Mouse (Mus musculus) ES-E14 (cell line): ENCODE measurements around the gene Ccn5. TPM values are rescaled to one million over a fixed set of nuclear protein-coding genes. Genes with fewer than 3 reads are reported as not detected.

Experiments used
- DNase-seq: peaks from one replicate; pipeline ENCODE4 v3.0.0-alpha.2; 2013; ENCODE audit warnings: low read depth, low spot score
- H3K27ac ChIP-seq: 2 replicates; pipeline ENCODE4 v1.5.1; 2012; ENCODE audit warnings: low read depth, mild to moderate bottlenecking, low read length, moderate library complexity, mixed read lengths; ENCODE audit not compliant: poor library complexity, insufficient read depth, severe bottlenecking
- H3K36me3 ChIP-seq: 2 replicates; pipeline ENCODE4 v1.6.1; 2012; ENCODE audit warnings: mild to moderate bottlenecking, low read length, moderate library complexity, mixed read lengths; ENCODE audit not compliant: control insufficient read depth, poor library complexity, insufficient read depth, severe bottlenecking
- H3K4me1 ChIP-seq, 2 experiments: fragments of 150-350 bp in 1 of 2; sonication (generic) in 1 of 2; 2 replicates each; pipeline ENCODE4 v1.6.1; 2012; ENCODE audit warnings: low read length in 2 of 2, mild to moderate bottlenecking in 1 of 2, mixed read lengths in 1 of 2; ENCODE audit not compliant: control insufficient read depth in 2 of 2, insufficient read depth in 2 of 2, poor library complexity in 1 of 2
- H3K4me3 ChIP-seq, 2 experiments: fragments of 150-350 bp in 1 of 2; sonication (generic) in 1 of 2; 2 replicates each; pipeline ENCODE4 v1.5.1; 2012; ENCODE audit warnings: low read length in 2 of 2, low read depth in 1 of 2, mild to moderate bottlenecking in 1 of 2, mixed read lengths in 1 of 2; ENCODE audit not compliant: insufficient read depth in 1 of 2, poor library complexity in 1 of 2, severe bottlenecking in 1 of 2
- H3K9ac ChIP-seq: 2 replicates; pipeline ENCODE4 v1.6.1; 2012; ENCODE audit warnings: low read depth, mild to moderate bottlenecking, low read length, mixed read lengths; ENCODE audit not compliant: poor library complexity, insufficient read depth, severe bottlenecking
- H3K9me3 ChIP-seq: fragments of 150-350 bp; sonication (generic); 2 replicates; pipeline ENCODE4 v1.6.1; 2012; ENCODE audit warnings: low read depth, mild to moderate bottlenecking, low read length; ENCODE audit not compliant: control insufficient read depth, insufficient read depth
- CHD2 ChIP-seq: IDR thresholded peaks from 2 replicates; pipeline ENCODE4 v1.6.1; 2014; ENCODE audit warnings: mild to moderate bottlenecking, low read depth, low read length, inconsistent platforms
- HCFC1 ChIP-seq: IDR thresholded peaks from 2 replicates; pipeline ENCODE4 v1.6.1; 2012; ENCODE audit warnings: low read length, inconsistent platforms, borderline replicate concordance; ENCODE audit not compliant: insufficient read depth
- MAFK ChIP-seq: IDR thresholded peaks from 2 replicates; pipeline ENCODE4 v1.6.1; 2014; ENCODE audit warnings: mild to moderate bottlenecking, low read depth, low read length, inconsistent platforms; ENCODE audit not compliant: insufficient read depth
- ZC3H11A ChIP-seq: IDR thresholded peaks from 2 replicates; pipeline ENCODE4 v1.6.1; 2012; ENCODE audit warnings: low read depth, mild to moderate bottlenecking, inconsistent platforms, low read length, borderline replicate concordance
- ZNF384 ChIP-seq: IDR thresholded peaks from 2 replicates; pipeline ENCODE4 v1.6.1; 2012; ENCODE audit warnings: low read depth, low read length, inconsistent platforms
- in situ Hi-C, 2 experiments: fragments of 600-800 bp; cut with MboI; formaldehyde crosslinking; loops; one replicate each; pipeline ENCODE4 v1.15.1; 2025; ENCODE audit warnings: low sequenced_read_pairs in 2 of 2, inconsistent platforms in 1 of 2; ENCODE audit not compliant: unreplicated experiment in 2 of 2
- total RNA-seq: library from RNA; depleted of rRNA; stranded (reverse); fragments of 300-350 nt; gene quantifications from 2 replicates; pipeline ENCODE4 v1.2.3, GENCODE M21; 2012

The Ccn5 gene
- total RNA-seq, 1 experiment, result 0.27 TPM

- Histone ChIP-seq H3K9me3 (no peaks in the 10 kb centered on the region), H3K9ac (no peak overlapping the region), H3K36me3 (no peaks in the 10 kb centered on the region), H3K4me3 (no peak overlapping the region), H3K4me1 (peaks cover 0 to 9% of the 10 kb centered on the region in 2 experiments; a peak in 2 of 4 replicates), H3K27ac (no peak overlapping the region)
- TF ChIP-seq MAFK, result no peak
- TF ChIP-seq HCFC1, result no peak
- TF ChIP-seq ZNF384, result no peak
- no peak for TF ChIP-seq CHD2
- TF ChIP-seq ZC3H11A, result no peak
- in situ Hi-C loops, result no loop called here
- no peak for DNase-seq
Observed at GRCm38 (mm10) chr2:163826494-163826893, 5.8 kb downstream of the Ccn5 start.

GRCm38 (mm10) chr2:163831163-163831562 is 10.5 kb downstream of the Ccn5 start:
- TF ChIP-seq ZC3H11A (no peak), ZNF384 (no peak), CHD2 (no peak), MAFK (no peak), HCFC1 (no peak)
- in situ Hi-C loops, result no loop called here

GRCm38 (mm10) chr2:163838043-163838442 is 17.4 kb downstream of the Ccn5 start:
- DNase-seq, result peak; percentile 50
- H3K4me3 ChIP-seq, result no peak overlapping the region
- H3K9ac ChIP-seq, result no peak overlapping the region
- H3K36me3 ChIP-seq, result no peaks in the 10 kb centered on the region
- H3K9me3 ChIP-seq, result no peaks in the 10 kb centered on the region
- peak; percentile 89 for TF ChIP-seq ZC3H11A
- TF ChIP-seq ZNF384, result no peak
- TF ChIP-seq CHD2, result no peak
- TF ChIP-seq MAFK, result no peak
- TF ChIP-seq HCFC1, result 0 out of 2 replicates have a peak, but pooled peaks have one; percentile 28
- no peak overlapping the region for H3K27ac ChIP-seq
- H3K4me1 ChIP-seq, result no peaks in the 10 kb centered on the region
- in situ Hi-C loops, result no loop called here

More at GRCm38 (mm10) chr2:163831163-163831562, 10.5 kb downstream of the Ccn5 start:
- H3K9ac ChIP-seq, result no peak overlapping the region
- no peaks in the 10 kb centered on the region for H3K36me3 ChIP-seq
- no peak overlapping the region for H3K4me3 ChIP-seq
- H3K4me1 ChIP-seq, result no peaks in the 10 kb centered on the region
- H3K9me3 ChIP-seq, result no peaks in the 10 kb centered on the region
- no peak for DNase-seq
- no peak overlapping the region for H3K27ac ChIP-seq

- Histone ChIP-seq H3K4me1 (no peaks in the 10 kb centered on the region), H3K36me3 (no peaks in the 10 kb centered on the region), H3K9me3 (no peaks in the 10 kb centered on the region), H3K4me3 (no peak overlapping the region), H3K27ac (no peak overlapping the region), H3K9ac (no peak overlapping the region)
- no peak for DNase-seq
- TF ChIP-seq MAFK, result no peak
- no peak for TF ChIP-seq ZNF384
- no peak for TF ChIP-seq ZC3H11A
- no peak for TF ChIP-seq CHD2
- TF ChIP-seq HCFC1, result no peak
- in situ Hi-C loops, result no loop called here
Observed at GRCm38 (mm10) chr2:163839519-163839918, 18.9 kb downstream of the Ccn5 start.

GRCm38 (mm10) chr2:163842043-163842442 is 21.4 kb downstream of the Ccn5 start:
- no peaks in the 10 kb centered on the region for H3K4me1 ChIP-seq
- no peaks in the 10 kb centered on the region for H3K36me3 ChIP-seq
- DNase-seq, result no peak
- H3K4me3 ChIP-seq, result no peak overlapping the region
- in situ Hi-C loops, result no loop called here
- TF ChIP-seq MAFK, result no peak
- no peak for TF ChIP-seq ZNF384
- no peak for TF ChIP-seq ZC3H11A
- TF ChIP-seq HCFC1, result no peak
- TF ChIP-seq CHD2, result no peak
- no peak overlapping the region for H3K27ac ChIP-seq
- no peak overlapping the region for H3K9ac ChIP-seq
- H3K9me3 ChIP-seq, result no peaks in the 10 kb centered on the region
